Mouse (Mus musculus) mouse trophoblast stem cell (cell line): ENCODE data around the gene Lig4.

Experiments used
- in situ Hi-C, 2 experiments: fragments of 300-500 bp; cut with MseI, MboI; formaldehyde crosslinking; loops; 2 replicates in 1 of 2; 3 replicates in 1 of 2; pipeline ENCODE4 v1.15.1; 2025

Lig4 gene

GRCm38 (mm10) chr8:9932711-9933110, 44.8 kb downstream of the Lig4 start:
- in situ Hi-C loops = loop anchor here (25.0 kb wide), 2 partner anchors 595 to 695 kb away; no protein-coding TSS in a partner anchor

- in situ Hi-C loops = loop anchor here (25.0 kb wide), 2 partner anchors 593 to 693 kb away; no protein-coding TSS in a partner anchor
Observed at GRCm38 (mm10) chr8:9929746-9930445, 47.6 kb downstream of the Lig4 start.
